Mouse (Mus musculus) left cerebral cortex, postnatal 36 days (tissue): ENCODE data around the gene Gm9903. TPM values are rescaled to one million over a fixed set of nuclear protein-coding genes. Genes with fewer than 3 reads are reported as not detected.

Experiments used
- DNase-seq, 2 experiments: peaks; one replicate each; pipeline ENCODE4 v3.0.0; 2021 to 2022; ENCODE audit warnings: low spot score in 2 of 2, mixed read lengths in 1 of 2
- intact Hi-C: fragments of 180-260 bp; cut with DNase I; formaldehyde crosslinking; loops from one replicate; pipeline ENCODE4 v1.15.1; 2025
- total RNA-seq, 2 experiments: library from RNA; stranded (reverse); gene quantifications; 2 replicates each; pipeline ENCODE4 v1.2.3; 2021

The Gm9903 gene
- total RNA-seq, 2 experiments from 2014 or later: 0.64 to 1.7 TPM

DNA sequence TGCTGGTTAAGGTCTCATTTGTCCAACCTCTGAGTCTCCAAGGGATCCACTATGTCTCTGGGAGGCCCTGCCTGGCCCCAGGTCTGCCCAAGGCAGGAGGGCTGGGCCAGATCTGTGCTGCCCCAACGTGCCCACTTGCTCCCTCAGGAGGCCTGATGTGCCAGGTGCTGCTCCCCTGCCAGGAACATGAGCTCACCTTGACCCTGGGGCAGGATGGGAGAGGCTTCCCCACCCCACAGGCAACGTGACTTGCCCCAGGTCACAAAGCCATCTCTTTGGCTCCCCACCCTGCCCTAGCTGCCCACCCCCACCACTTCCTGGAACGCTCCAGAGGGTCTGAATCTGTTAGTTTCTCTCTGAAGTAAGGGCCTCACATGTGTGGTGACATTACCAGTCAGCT, 51.3 kb downstream of the Gm9903 start:
- intact Hi-C loops: no loop called here
- DNase-seq: no peak

Other genes starting within 250 kb of the Gm9903 start
- gene Nkx1-1, start 195.9 kb upstream of the Gm9903 start, total RNA-seq: not detected
- 10 to 100 TPM; 24.6 to 28.6 TPM for gene Fam53a, start 290 bp upstream of the Gm9903 start, total RNA-seq
- gene Slbp, start 22.6 kb downstream of the Gm9903 start, total RNA-seq: 10 to 100 TPM; 22.5 to 26.4 TPM
- 1 to 10 TPM; 6.0 to 6.1 TPM for gene Tacc3, start 28.2 kb downstream of the Gm9903 start, total RNA-seq
- gene Tmem129, start 28.5 kb downstream of the Gm9903 start, total RNA-seq: 10 to 100 TPM; 24.4 to 27.5 TPM
- 100 to 1,000 TPM; 120 to 133 TPM for gene Fgfr3, start 91.7 kb downstream of the Gm9903 start, total RNA-seq
- 100 to 1,000 TPM; 108 to 113 TPM for gene Letm1, start 152.9 kb downstream of the Gm9903 start, total RNA-seq
- 100 to 1,000 TPM; 139 to 141 TPM for gene Nsd2, start 190.8 kb downstream of the Gm9903 start, total RNA-seq